Mouse (Mus musculus): ENCODE data around the gene Ttc13.

- TF ChIP-seq POLR2A (IDR thresholded peaks at IDR 0.05; ENCODE audit: low read depth, low read length) = no peak
- no peak for TF ChIP-seq CTCF (conservative IDR thresholded peaks at IDR 0.05; ENCODE audit: insufficient read depth, insufficient read length, low read depth, low read length)
These were observed 24.9 kb upstream of the Ttc13 start for GRCm38 (mm10) chr8:124746661-124747060.

Data from kidney, adult 2 months (tissue).